ENCODE assay signal across 12 mouse cellular contexts in genomic region chr10:79859116-79859515, GRCm38 (mm10). TPM values are rescaled to one million over a fixed set of nuclear protein-coding genes. Genes with fewer than 3 reads are reported as not detected.
DNase-seq lines count a peak whose midpoint lies in the region; ATAC-seq lines count a peak whose summit lies in the region.
"Had no signal": no experiment of that assay in that cellular context is flagged by ENCODE, and none has a peak within 500 bp of the region (broad histone marks: within the 10 kb centered on the region; RNA-seq: fewer than 3 reads in every experiment).

No protein-coding gene starts in this region.

- peaks cover 62% of the 10 kb centered on the region for H3K4me1 ChIP-seq in kidney, embryonic 16.5 days (ENCODE audit: insufficient read depth, low read length)
- peaks cover 47% of the 10 kb centered on the region for H3K4me1 ChIP-seq in forebrain, embryonic 15.5 days

- H3K4me2 ChIP-seq in kidney, embryonic 16.5 days (replicated peaks; ENCODE audit: low read depth, low read length): no peak overlapping the region
- peak overlapping the region; percentile 91; the same call in 1 of the 2 replicates for H3K4me2 ChIP-seq in forebrain, embryonic 15.5 days (replicated peaks)

- H3K9me3 ChIP-seq in kidney, embryonic 16.5 days (ENCODE audit: low read length): no peaks in the 10 kb centered on the region
- H3K9me3 ChIP-seq in forebrain, embryonic 15.5 days: no peaks in the 10 kb centered on the region
- H3K9me3 ChIP-seq: liver, embryonic 13.5 days had no signal

- ATAC-seq in kidney, embryonic 16.5 days (ENCODE audit: low FRiP score, low TSS enrichment): no peak
- no peak for ATAC-seq in forebrain, embryonic 15.5 days (replicated peaks)
- ATAC-seq: hindbrain, postnatal 0 days had no signal

- H3K4me3 ChIP-seq in kidney, embryonic 16.5 days (ENCODE audit: low read length): no peak overlapping the region
- H3K4me3 ChIP-seq in forebrain, embryonic 15.5 days: no peak overlapping the region
- H3K4me3 ChIP-seq: liver, embryonic 13.5 days had no signal

- H3K9ac ChIP-seq in kidney, embryonic 16.5 days (replicated peaks; ENCODE audit: low read length): 0 out of 2 replicates have a peak overlapping the region, but pooled peaks have one; percentile 11
- no peak overlapping the region for H3K9ac ChIP-seq in forebrain, embryonic 15.5 days (replicated peaks)

- peaks cover 71% of the 10 kb centered on the region for H3K36me3 ChIP-seq in kidney, embryonic 16.5 days (ENCODE audit: insufficient read depth, low read length)
- H3K36me3 ChIP-seq in forebrain, embryonic 15.5 days: peaks cover 53% of the 10 kb centered on the region

- no peak overlapping the region for H3K27ac ChIP-seq in kidney, embryonic 16.5 days (ENCODE audit: low read length)
- H3K27ac ChIP-seq in forebrain, embryonic 15.5 days (replicated peaks): peak overlapping the region; percentile 100; the same call in 1 of the 2 replicates
- H3K27ac ChIP-seq: hindbrain, postnatal 0 days; liver, embryonic 13.5 days had no signal

- DNase-seq in gastrocnemius, postnatal 14 days: peak; percentile 56
- DNase-seq in gastrocnemius, adult 8-10 months (ENCODE audit: low spot score in 2 of 2): no peak
- no peak for DNase-seq in kidney, adult 18-20 months
- DNase-seq in MN1 (ENCODE audit: low spot score): peak; percentile 63
- no peak for DNase-seq in right cerebral cortex, postnatal 36 days (ENCODE audit: low spot score in 2 of 2)
- DNase-seq: liver, embryonic 13.5 days; thymus, postnatal 25 days had no signal

- WGBS in kidney, embryonic 16.5 days: 64% methylated on average over 11 of the region's 11 CpGs
- WGBS in forebrain, embryonic 15.5 days: 83% methylated on average over 11 of the region's 11 CpGs

- intact Hi-C loops in gastrocnemius, postnatal 14 days (cut with DNase I; ENCODE audit: low total_unique reads): no loop called here

- no peaks in the 10 kb centered on the region for H3K27me3 ChIP-seq in kidney, embryonic 16.5 days (ENCODE audit: insufficient read depth, low read length)
- H3K27me3 ChIP-seq in forebrain, embryonic 15.5 days: no peaks in the 10 kb centered on the region
- H3K27me3 ChIP-seq: liver, embryonic 13.5 days had no signal

RNA-seq across cellular contexts. Expression of gene Ptbp1, which starts 4.9 kb away (rescaled TPM):
- total RNA-seq in gastrocnemius, postnatal 14 days (2021): 10 to 100 TPM; 40.3 to 48.1 TPM
- total RNA-seq in gastrocnemius, adult 8-10 months (2022): 10 to 100 TPM; 11.8 to 19.3 (median 14.8) TPM
- 431 and 491 TPM in 2 replicates for polyA plus RNA-seq in kidney, embryonic 16.5 days (2015; fragmentation: Nextera tagmentation; extraction: Ambion mirVana)
- 108 and 120 TPM in 2 replicates for polyA plus RNA-seq in forebrain, embryonic 15.5 days (2015; fragmentation: Nextera tagmentation; extraction: Ambion mirVana)

RNA-seq across cellular contexts. Expression of gene Prtn3, which starts 15.2 kb away (rescaled TPM):
- total RNA-seq in gastrocnemius, postnatal 14 days (2021): not detected
- total RNA-seq in gastrocnemius, adult 8-10 months (2022): not detected
- 7.9 and 8.2 TPM in 2 replicates for polyA plus RNA-seq in kidney, embryonic 16.5 days (2015; fragmentation: Nextera tagmentation; extraction: Ambion mirVana)
- polyA plus RNA-seq in forebrain, embryonic 15.5 days (2015; fragmentation: Nextera tagmentation; extraction: Ambion mirVana): 13.5 and 15.0 TPM in 2 replicates

RNA-seq across cellular contexts. Expression of gene Plppr3, which starts 15.3 kb away (rescaled TPM):
- total RNA-seq in gastrocnemius, postnatal 14 days (2021): under 1 TPM; 0.09 to 0.29 TPM
- under 1 TPM in 1 of 4 experiments, not detected in 3; 0.40 TPM for total RNA-seq in gastrocnemius, adult 8-10 months (2022)
- 72.7 and 78.6 TPM in 2 replicates for polyA plus RNA-seq in kidney, embryonic 16.5 days (2015; fragmentation: Nextera tagmentation; extraction: Ambion mirVana)
- 405 and 410 TPM in 2 replicates for polyA plus RNA-seq in forebrain, embryonic 15.5 days (2015; fragmentation: Nextera tagmentation; extraction: Ambion mirVana)

RNA-seq across cellular contexts. Expression of gene Elane, which starts 26.9 kb away (rescaled TPM):
- not detected for total RNA-seq in gastrocnemius, postnatal 14 days (2021)
- total RNA-seq in gastrocnemius, adult 8-10 months (2022): not detected
- polyA plus RNA-seq in kidney, embryonic 16.5 days (2015; fragmentation: Nextera tagmentation; extraction: Ambion mirVana): 0.60 and 0.76 TPM in 2 replicates
- 0.19 TPM in 1 of 2 replicates, not detected in the other for polyA plus RNA-seq in forebrain, embryonic 15.5 days (2015; fragmentation: Nextera tagmentation; extraction: Ambion mirVana)
- total RNA-seq: hindbrain, postnatal 0 days; layer of hippocampus, postnatal 36 days had no signal
- polyA plus RNA-seq: hindbrain, postnatal 0 days had no signal

RNA-seq across cellular contexts. Expression of gene Cfd, which starts 31.5 kb away (rescaled TPM):
- total RNA-seq in gastrocnemius, postnatal 14 days (2021): 10 to 100 TPM in 1 of 2 experiments, 1 to 10 TPM in 1; 3.6 to 16.6 TPM
- total RNA-seq in gastrocnemius, adult 8-10 months (2022): 100 to 1,000 TPM in 1 of 4 experiments, 10 to 100 TPM in 3; 10.7 to 257 (median 39.5) TPM
- polyA plus RNA-seq in kidney, embryonic 16.5 days (2015; fragmentation: Nextera tagmentation; extraction: Ambion mirVana): not detected in 2 replicates
- not detected in 2 replicates for polyA plus RNA-seq in forebrain, embryonic 15.5 days (2015; fragmentation: Nextera tagmentation; extraction: Ambion mirVana)
- total RNA-seq: hindbrain, postnatal 0 days; layer of hippocampus, postnatal 36 days; megakaryocyte-erythroid progenitor cell, adult 5-6 weeks had no signal
- polyA plus RNA-seq: hindbrain, postnatal 0 days; liver, embryonic 13.5 days had no signal

Comparison
In these comparisons a context has a peak if more than half of its experiments do, and no peak if none do; other contexts are left out.
1. DNase-seq: peak in gastrocnemius, postnatal 14 days (single experiment) and MN1 (single experiment); none in gastrocnemius, adult 8-10 months (0 of 2), kidney, adult 18-20 months (single experiment) and right cerebral cortex, postnatal 36 days (0 of 2).